Mouse (Mus musculus) intestine, embryonic 15.5 days (tissue): ENCODE results near the gene Duoxa2. TPM values are rescaled to one million over a fixed set of nuclear protein-coding genes. Genes with fewer than 3 reads are reported as not detected.

ENCODE experiments used
- ATAC-seq: fragments of 200-750 bp; cut with Nextera tagmentation; 2 replicates; pipeline ENCODE4 v1.8.0; 2017; ENCODE audit warnings: moderate TSS enrichment, moderate library complexity
- H3K27ac ChIP-seq: fragments of 300-500 bp; sonication (generic); 2 replicates; pipeline ENCODE4 v1.5.1; 2015; ENCODE audit warnings: mild to moderate bottlenecking, inconsistent platforms
- H3K27me3 ChIP-seq: fragments of 300-500 bp; sonication (generic); replicated peaks from 2 replicates; pipeline ENCODE4 v1.6.1; 2015; ENCODE audit warnings: inconsistent platforms
- H3K36me3 ChIP-seq: fragments of 300-500 bp; sonication (generic); 2 replicates; pipeline ENCODE4 v1.6.1; 2015; ENCODE audit warnings: inconsistent platforms
- H3K4me1 ChIP-seq: fragments of 300-500 bp; sonication (generic); replicated peaks from 2 replicates; pipeline ENCODE4 v1.6.1; 2015; ENCODE audit warnings: inconsistent platforms
- H3K4me2 ChIP-seq: fragments of 300-500 bp; sonication (generic); replicated peaks from 2 replicates; pipeline ENCODE4 v1.6.1; 2015; ENCODE audit warnings: mild to moderate bottlenecking, inconsistent platforms
- H3K4me3 ChIP-seq: fragments of 300-500 bp; sonication (generic); replicated peaks from 2 replicates; pipeline ENCODE4 v1.5.1; 2015; ENCODE audit warnings: inconsistent platforms
- H3K9ac ChIP-seq: fragments of 300-500 bp; sonication (generic); 2 replicates; pipeline ENCODE4 v1.6.1; 2015; ENCODE audit warnings: inconsistent platforms
- H3K9me3 ChIP-seq: fragments of 300-500 bp; sonication (generic); 2 replicates; pipeline ENCODE4 v1.6.1; 2016; ENCODE audit warnings: inconsistent platforms
- WGBS: fragments of 180-500 bp; shearing (Covaris S2); methylation state at CpG from one replicate; pipeline ENCODE4 v1.1.7; 2015; 5-methylcytosine and 5-hydroxymethylcytosine counted together
- polyA plus RNA-seq: library from polyadenylated mRNA; unstranded; fragments of >200 nt; fragmentation: Nextera tagmentation; extraction: Ambion mirVana; gene quantifications from 2 replicates; pipeline ENCODE4 v1.2.1, GENCODE M21; 2015

The Duoxa2 gene
- polyA plus RNA-seq, 1 experiment from 2014 or later = 0.14 TPM

DNA sequence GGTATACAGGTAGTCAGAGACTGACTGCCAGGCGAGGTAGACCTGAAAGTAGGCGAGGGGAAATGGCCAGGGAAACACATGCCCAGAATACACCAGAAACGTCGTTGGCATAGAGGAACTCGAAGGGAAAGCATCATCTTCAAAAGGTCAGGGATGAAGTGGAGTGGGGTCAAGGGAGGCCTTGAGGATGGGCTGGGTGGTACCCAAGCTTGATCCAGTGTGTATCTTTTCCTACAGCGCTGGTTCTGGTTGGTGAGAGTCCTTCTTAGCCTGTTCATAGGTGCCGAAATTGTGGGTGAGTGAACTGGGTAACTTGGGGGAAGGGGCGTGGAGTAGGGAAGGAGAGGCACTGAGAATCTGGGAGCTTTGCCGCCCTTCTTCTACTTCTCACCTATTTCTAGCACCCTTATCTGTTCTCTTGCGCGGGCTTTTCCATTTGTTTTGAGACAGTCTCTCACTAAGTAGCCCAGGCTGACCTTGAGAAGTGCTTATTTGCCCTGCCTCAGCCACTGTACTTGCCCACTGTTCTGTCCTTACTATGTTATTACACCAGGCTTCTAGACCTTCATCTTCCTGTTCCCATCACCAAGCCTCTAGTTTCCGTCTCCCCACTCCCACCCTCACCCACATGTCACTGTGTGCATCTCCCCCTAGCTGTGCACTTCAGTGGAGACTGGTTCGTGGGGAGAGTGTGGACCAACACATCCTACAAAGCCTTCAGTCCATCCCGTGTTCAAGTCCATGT lies 1.4 kb downstream of the Duoxa2 start:
- ATAC-seq = no peak
- 19% methylated on average over 14 of the region's 14 CpGs for WGBS
- Histone ChIP-seq H3K9me3 (no peaks in the 10 kb centered on the region), H3K27me3 (peaks cover 77% of the 10 kb centered on the region), H3K9ac (no peak overlapping the region), H3K4me3 (no peak overlapping the region), H3K27ac (no peak overlapping the region), H3K4me2 (0 out of 2 replicates have a peak overlapping the region, but pooled peaks have one; percentile 87), H3K36me3 (no peaks in the 10 kb centered on the region), H3K4me1 (peaks cover 39% of the 10 kb centered on the region)

DNA sequence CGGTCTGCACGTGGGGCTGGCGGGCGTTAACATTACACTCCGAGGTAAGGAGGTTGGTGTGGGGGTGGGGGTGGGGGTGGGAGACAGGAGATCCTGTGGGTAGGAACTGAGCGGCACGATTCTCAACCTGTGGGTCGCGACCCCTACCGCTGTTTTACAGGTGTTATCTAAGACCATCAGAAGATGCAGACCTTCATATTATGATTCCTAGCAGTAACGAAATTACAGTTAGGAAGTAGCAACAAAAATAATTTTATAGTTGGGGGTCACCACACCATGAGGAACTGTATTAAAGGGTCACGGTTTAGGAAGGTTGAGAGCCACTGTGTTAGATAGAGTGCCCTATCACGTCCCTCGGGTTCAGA lies 1.9 kb downstream of the Duoxa2 start:
- no peak overlapping the region for H3K27ac ChIP-seq
- H3K36me3 ChIP-seq = no peaks in the 10 kb centered on the region
- no peak overlapping the region for H3K9ac ChIP-seq
- no peaks in the 10 kb centered on the region for H3K9me3 ChIP-seq
- H3K4me3 ChIP-seq = peak overlapping the region; percentile 40
- peak overlapping the region; percentile 87 for H3K4me2 ChIP-seq
- 5% methylated on average over 14 of the region's 14 CpGs for WGBS
- H3K27me3 ChIP-seq = peaks cover 76% of the 10 kb centered on the region
- no peak for ATAC-seq
- peaks cover 39% of the 10 kb centered on the region for H3K4me1 ChIP-seq

DNA sequence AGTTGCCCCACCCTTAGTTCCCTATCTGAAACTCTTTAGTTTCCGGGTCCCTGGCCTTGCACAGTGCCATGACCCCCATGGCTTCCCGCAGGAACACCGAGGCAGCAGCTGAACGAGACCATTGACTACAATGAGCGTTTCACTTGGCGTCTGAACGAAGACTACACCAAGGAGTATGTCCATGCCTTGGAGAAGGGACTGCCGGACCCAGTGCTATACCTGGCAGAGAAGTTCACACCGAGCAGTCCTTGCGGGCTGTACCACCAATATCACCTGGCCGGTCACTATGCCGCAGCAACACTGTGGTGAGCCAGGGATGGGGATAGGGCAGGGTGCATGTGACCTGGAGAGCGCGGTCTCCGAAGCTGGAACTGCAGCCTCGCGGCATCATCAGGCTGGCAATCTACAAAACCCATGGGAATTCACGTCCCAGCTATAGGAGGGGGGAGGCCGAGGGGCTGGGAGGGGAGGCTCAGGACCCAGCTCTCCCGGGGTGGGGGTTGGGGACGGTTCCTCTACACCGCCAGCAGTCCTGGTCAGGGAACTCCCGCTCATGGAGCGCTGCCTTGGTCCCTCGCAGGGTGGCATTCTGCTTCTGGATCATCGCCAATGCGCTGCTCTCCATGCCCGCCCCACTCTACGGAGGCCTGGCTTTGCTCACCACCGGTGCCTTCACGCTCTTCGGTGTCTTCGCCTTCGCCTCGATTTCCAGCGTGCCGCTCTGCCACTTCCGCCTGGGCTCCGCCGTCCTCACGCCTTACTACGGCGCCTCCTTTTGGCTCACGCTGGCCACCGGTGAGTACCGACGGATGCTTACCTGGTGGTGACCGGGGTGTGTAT lies 2.6 kb downstream of the Duoxa2 start:
- WGBS = 2% methylated on average over 48 of the region's 48 CpGs
- H3K4me3 ChIP-seq = peak overlapping the region; percentile 40
- no peaks in the 10 kb centered on the region for H3K9me3 ChIP-seq
- H3K36me3 ChIP-seq = no peaks in the 10 kb centered on the region
- peaks cover 74% of the 10 kb centered on the region for H3K27me3 ChIP-seq
- H3K4me2 ChIP-seq = peak overlapping the region; percentile 87
- H3K27ac ChIP-seq = no peak overlapping the region
- H3K4me1 ChIP-seq = peaks cover 39% of the 10 kb centered on the region
- peak; percentile 32 for ATAC-seq
- 0 out of 2 replicates have a peak overlapping the region, but pooled peaks have one; percentile 26 for H3K9ac ChIP-seq

DNA sequence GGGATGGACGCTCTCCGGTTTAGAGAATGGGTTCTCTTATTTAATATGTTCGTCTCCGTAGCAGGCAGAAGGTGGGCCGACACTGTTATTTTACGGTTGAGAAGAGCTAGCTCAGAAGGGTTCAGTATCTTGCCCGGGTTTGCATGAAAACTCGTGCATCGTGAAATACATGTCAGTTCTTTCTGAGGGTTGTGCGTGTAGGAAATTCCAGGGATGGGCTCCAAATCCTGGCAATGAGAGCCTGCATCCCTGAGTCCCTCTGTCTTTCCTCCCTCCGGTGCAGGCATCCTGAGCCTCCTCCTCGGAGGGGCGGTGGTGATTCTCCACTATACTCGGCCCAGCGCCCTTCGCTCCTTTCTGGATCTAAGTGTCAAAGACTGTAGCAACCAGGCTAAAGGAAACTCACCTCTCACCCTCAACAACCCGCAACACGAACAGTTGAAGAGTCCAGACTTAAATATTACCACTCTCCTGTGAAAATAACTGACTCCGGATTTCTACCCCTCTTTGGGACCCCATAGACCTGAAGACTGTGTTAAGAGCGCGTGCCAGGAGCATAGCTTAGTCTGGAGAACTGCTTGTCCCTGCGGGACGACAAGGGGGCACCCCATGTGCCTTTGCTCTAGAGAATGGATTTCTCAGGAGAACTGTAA lies 3.3 kb downstream of the Duoxa2 start:
- no peaks in the 10 kb centered on the region for H3K36me3 ChIP-seq
- H3K9me3 ChIP-seq = no peaks in the 10 kb centered on the region
- H3K4me2 ChIP-seq = peak overlapping the region; percentile 87
- H3K27ac ChIP-seq = no peak overlapping the region
- peaks cover 38% of the 10 kb centered on the region for H3K4me1 ChIP-seq
- H3K27me3 ChIP-seq = peaks cover 78% of the 10 kb centered on the region
- WGBS = 11% methylated on average over 23 of the region's 23 CpGs
- H3K4me3 ChIP-seq = peak overlapping the region; percentile 40
- no peak for ATAC-seq
- H3K9ac ChIP-seq = 0 out of 2 replicates have a peak overlapping the region, but pooled peaks have one; percentile 26

DNA sequence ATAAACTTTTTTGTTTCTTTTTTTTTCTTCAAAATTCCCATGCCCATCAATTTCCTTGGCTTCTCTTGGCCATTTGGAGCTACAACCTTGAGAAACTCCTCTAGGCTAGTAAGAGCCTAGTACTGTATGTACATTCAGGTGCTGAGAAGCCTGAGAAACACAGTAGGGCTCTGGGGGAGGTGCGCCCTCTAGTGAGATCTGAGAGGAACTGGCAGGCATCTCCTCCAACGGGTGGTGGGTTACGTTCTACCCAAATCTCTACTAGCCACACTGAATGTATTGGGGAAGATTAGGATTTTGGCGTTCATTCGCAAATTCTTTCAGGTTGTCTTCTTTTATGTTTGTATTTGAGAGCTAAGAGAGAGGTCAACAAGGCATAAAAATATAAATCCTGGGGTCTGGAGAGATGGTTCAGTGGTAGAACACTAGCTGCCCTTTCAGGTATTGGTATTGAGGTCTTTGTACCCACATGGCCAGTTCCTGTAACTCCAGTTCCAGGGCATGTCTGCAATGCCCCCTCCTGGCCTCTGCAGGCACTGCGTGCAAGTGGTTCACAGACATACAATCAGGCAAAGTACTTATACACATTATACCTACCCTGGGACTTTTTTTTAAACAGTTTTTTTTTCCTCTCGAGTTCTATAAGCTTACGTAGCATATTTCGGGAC lies 4.0 kb downstream of the Duoxa2 start:
- Histone ChIP-seq H3K27me3 (peaks cover 74% of the 10 kb centered on the region), H3K27ac (no peak overlapping the region), H3K9me3 (no peaks in the 10 kb centered on the region), H3K36me3 (no peaks in the 10 kb centered on the region), H3K4me1 (peaks cover 32% of the 10 kb centered on the region), H3K4me2 (no peak overlapping the region), H3K4me3 (no peak overlapping the region), H3K9ac (no peak overlapping the region)
- ATAC-seq = peak; percentile 60
- 10% methylated on average over 9 of the region's 9 CpGs for WGBS

DNA sequence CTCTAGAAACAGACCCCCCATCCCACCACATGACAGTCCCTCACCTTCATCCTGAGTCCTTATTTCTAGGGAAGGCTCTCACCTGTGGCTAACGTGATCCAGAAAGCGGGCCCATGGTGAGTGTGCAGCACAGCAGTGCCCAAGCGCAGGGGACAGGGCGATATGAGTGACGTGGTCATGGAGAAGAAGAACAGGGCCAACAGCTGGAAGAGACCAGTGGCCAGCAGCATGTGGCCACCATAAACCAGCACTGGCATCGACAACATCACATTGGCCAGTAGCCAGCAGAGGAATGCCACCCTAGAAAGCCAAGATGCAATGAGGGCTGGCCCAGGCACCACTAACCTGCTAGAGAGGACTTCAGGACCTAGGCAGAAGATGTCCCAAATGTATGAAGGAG lies 5.8 kb downstream of the Duoxa2 start:
- H3K4me3 ChIP-seq = no peak overlapping the region
- H3K4me1 ChIP-seq = peaks cover 17% of the 10 kb centered on the region
- no peak overlapping the region for H3K27ac ChIP-seq
- H3K27me3 ChIP-seq = peaks cover 69% of the 10 kb centered on the region
- H3K9ac ChIP-seq = no peak overlapping the region
- no peaks in the 10 kb centered on the region for H3K9me3 ChIP-seq
- no peaks in the 10 kb centered on the region for H3K36me3 ChIP-seq
- no peak overlapping the region for H3K4me2 ChIP-seq
- 92% methylated on average over 6 of the region's 6 CpGs for WGBS
- ATAC-seq = no peak

DNA sequence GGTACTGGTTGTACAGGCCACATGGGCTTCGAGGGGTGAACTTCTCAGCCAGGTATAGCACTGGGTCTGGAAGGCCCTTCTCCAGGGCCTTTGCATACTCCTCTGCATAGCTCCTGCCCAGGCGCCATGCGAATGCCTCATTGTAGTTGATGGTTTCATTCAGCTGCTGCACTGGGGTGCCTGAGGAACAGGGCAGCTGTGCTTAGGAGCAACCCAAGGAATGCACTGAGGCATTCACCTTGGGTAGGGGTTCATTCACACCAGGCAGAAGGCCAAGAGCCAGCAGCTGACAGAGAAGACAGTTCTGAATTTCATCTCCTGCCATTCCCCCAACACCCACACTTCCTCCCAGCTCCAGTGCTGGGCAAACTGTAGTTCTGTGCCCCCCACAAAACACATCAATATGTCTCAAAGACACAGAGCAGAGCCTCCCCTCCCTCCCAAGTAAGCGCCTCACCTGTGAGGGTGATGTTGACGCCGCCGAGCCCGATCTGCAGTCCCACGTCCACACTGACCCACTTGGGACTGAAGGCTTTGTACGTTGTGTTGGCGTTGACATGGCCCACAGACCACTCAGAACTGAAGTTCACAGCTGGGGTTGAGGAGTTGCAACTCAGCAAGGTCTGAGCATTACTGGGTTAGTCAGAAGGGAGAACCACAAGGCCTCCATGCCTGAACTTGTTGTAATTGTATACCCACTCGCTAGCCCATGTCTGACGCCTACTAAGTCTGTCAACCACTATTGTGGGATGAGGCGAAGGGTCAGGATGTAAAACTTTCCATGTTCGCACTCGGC lies 6.6 kb downstream of the Duoxa2 start:
- H3K27ac ChIP-seq = no peak overlapping the region
- no peaks in the 10 kb centered on the region for H3K36me3 ChIP-seq
- peaks cover 61% of the 10 kb centered on the region for H3K27me3 ChIP-seq
- 88% methylated on average over 16 of the region's 16 CpGs for WGBS
- no peak overlapping the region for H3K9ac ChIP-seq
- no peak for ATAC-seq
- H3K4me2 ChIP-seq = no peak overlapping the region
- no peaks in the 10 kb centered on the region for H3K9me3 ChIP-seq
- peaks cover 17% of the 10 kb centered on the region for H3K4me1 ChIP-seq
- no peak overlapping the region for H3K4me3 ChIP-seq

DNA sequence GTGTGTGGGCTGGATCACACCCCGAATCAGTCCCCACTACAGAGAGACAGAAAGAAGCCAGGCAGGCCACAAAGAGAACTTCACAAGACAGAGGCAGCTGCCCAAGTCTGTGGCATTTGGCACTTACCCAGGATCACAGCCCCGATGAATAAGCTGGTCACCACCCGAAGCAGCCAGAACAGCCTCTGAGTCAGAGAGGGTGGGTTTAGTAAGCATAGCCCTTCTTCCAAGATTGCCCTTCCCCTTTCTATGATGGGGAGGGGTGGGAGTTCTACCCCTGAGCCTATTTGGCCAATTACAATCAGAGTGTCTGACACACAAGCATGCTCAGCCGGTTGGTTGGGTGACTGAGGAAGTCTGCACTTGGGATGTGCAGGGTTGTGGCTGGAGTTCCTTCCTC lies 7.5 kb downstream of the Duoxa2 start:
- H3K4me2 ChIP-seq = no peak overlapping the region
- peaks cover 57% of the 10 kb centered on the region for H3K27me3 ChIP-seq
- no peak overlapping the region for H3K9ac ChIP-seq
- no peak overlapping the region for H3K4me3 ChIP-seq
- H3K27ac ChIP-seq = no peak overlapping the region
- no peak for ATAC-seq
- 55% methylated on average over 4 of the region's 4 CpGs for WGBS
- H3K9me3 ChIP-seq = no peaks in the 10 kb centered on the region
- H3K4me1 ChIP-seq = peaks cover 12% of the 10 kb centered on the region
- H3K36me3 ChIP-seq = no peaks in the 10 kb centered on the region

DNA sequence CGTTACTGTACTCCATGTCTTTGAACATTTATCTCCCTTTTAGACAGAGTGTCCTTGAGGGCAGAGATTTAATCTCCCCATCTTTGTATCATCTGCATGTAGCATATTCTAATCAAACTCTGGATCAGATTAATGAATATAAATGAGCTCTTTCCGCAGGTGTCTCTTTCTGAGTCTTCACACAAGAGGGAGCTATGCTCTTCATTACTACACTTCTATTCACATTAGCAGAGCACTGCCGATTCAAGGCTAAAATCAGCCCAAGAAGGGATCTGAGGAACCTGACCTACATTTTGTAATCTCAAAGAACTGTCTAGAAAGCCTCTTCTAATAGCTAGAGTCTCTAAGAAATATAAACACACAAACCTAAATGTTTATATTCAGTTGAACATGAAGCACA lies 10.9 kb downstream of the Duoxa2 start:
- no peak for ATAC-seq
- Histone ChIP-seq H3K36me3 (no peaks in the 10 kb centered on the region), H3K27me3 (peaks cover 62% of the 10 kb centered on the region), H3K27ac (no peak overlapping the region), H3K4me3 (no peak overlapping the region), H3K9ac (no peak overlapping the region), H3K4me1 (peaks cover 11% of the 10 kb centered on the region), H3K9me3 (no peaks in the 10 kb centered on the region), H3K4me2 (no peak overlapping the region)
- 40% methylated on average over 3 of the region's 3 CpGs for WGBS

DNA sequence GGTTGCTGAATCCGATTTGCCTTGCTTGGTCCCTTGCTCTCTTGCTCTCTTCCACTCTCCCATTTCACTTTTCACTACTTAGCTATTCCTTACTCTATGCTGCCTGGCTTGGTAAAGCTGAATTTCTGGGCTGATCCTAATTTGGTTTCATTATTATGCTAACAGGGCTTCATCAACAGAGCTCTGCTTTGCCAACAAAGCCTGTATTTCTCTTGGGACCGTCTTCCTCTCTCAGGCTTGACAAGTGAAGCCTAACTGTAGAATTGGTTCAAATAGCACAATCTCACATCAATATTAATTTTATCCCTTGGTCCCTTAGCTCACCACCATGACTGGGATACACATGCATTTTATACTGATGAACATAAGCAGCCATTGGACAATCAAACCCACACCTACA lies 12.9 kb downstream of the Duoxa2 start:
- WGBS = 65% methylated on average over 2 of the region's 2 CpGs
- H3K27ac ChIP-seq = no peak overlapping the region
- no peak overlapping the region for H3K4me3 ChIP-seq
- H3K27me3 ChIP-seq = peaks cover 56% of the 10 kb centered on the region
- peaks cover 11% of the 10 kb centered on the region for H3K4me1 ChIP-seq
- no peak overlapping the region for H3K4me2 ChIP-seq
- no peak overlapping the region for H3K9ac ChIP-seq
- no peaks in the 10 kb centered on the region for H3K9me3 ChIP-seq
- H3K36me3 ChIP-seq = no peaks in the 10 kb centered on the region
- no peak for ATAC-seq

DNA sequence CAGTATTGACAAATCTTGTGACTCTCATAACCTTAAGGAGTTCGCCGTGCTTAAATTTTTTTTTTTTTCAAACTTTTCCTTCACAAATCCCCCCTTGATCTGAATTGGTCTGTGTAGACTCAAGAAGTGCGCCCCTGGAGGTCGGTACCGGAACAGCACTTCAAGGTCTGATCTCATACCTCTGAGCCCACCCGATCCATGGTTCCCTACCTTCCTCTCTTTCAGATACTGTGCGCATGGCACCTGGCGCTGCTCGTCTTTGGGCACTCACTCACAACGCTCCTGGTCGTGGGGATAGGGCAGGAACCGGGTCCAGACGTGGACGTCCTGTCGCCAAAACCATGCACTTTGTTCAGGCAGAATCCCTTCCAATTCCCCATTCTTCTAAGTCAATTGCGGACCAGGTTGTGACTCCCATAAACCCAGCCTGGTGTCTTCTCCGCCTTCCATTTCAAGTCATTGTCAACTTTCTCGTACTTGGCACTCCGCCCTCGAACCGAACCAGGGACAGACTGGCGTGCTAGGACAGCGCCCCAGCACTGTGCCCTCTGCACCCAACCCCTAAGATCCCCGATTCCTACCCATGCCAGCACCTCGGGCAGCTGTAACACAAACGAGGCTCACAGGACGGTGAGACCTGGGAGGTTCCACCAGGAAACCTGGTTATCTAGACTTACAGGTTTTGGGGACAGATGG lies 14.2 kb downstream of the Duoxa2 start:
- peak; percentile 72 for ATAC-seq
- Histone ChIP-seq H3K9ac (no peak overlapping the region), H3K4me1 (peaks cover 11% of the 10 kb centered on the region), H3K4me2 (peak overlapping the region; percentile 69), H3K9me3 (no peaks in the 10 kb centered on the region), H3K27ac (no peak overlapping the region), H3K4me3 (peak overlapping the region; percentile 29), H3K36me3 (no peaks in the 10 kb centered on the region), H3K27me3 (peaks cover 47% of the 10 kb centered on the region)
- 4% methylated on average over 27 of the region's 27 CpGs for WGBS
